Mouse (Mus musculus) stomach, embryonic 14.5 days (tissue): ENCODE data around the gene Rbm42. TPM values are rescaled to one million over a fixed set of nuclear protein-coding genes. Genes with fewer than 3 reads are reported as not detected.

ENCODE experiments used
- ATAC-seq: fragments of 200-750 bp; cut with Nextera tagmentation; 2 replicates; pipeline ENCODE4 v1.8.0; 2017; ENCODE audit warnings: low read depth, moderate TSS enrichment; ENCODE audit not compliant: insufficient number of reproducible peaks, insufficient read depth, low FRiP score
- H3K27ac ChIP-seq: fragments of 300-500 bp; sonication (generic); 2 replicates; pipeline ENCODE4 v1.5.1; 2014; ENCODE audit warnings: mild to moderate bottlenecking, low read length, moderate library complexity, mixed read lengths
- H3K27me3 ChIP-seq: fragments of 300-500 bp; sonication (generic); 2 replicates; pipeline ENCODE4 v1.6.1; 2014; ENCODE audit warnings: low read length, control low read depth, mixed read lengths; ENCODE audit not compliant: control insufficient read depth, insufficient read depth
- H3K36me3 ChIP-seq: fragments of 300-500 bp; sonication (generic); 2 replicates; pipeline ENCODE4 v1.6.1; 2014; ENCODE audit warnings: mild to moderate bottlenecking, control low read depth, low read length, moderate library complexity, mixed read lengths; ENCODE audit not compliant: control insufficient read depth, insufficient read depth
- H3K4me1 ChIP-seq: fragments of 300-500 bp; sonication (generic); 2 replicates; pipeline ENCODE4 v1.6.1; 2014; ENCODE audit warnings: low read length, control low read depth, mixed read lengths; ENCODE audit not compliant: control insufficient read depth, insufficient read depth
- H3K4me2 ChIP-seq: fragments of 300-500 bp; sonication (generic); replicated peaks from 2 replicates; pipeline ENCODE4 v1.6.1; 2014; ENCODE audit warnings: low read depth, low read length, control low read depth
- H3K4me3 ChIP-seq: fragments of 300-500 bp; sonication (generic); 2 replicates; pipeline ENCODE4 v1.5.1; 2014; ENCODE audit warnings: low read depth, low read length, control low read depth
- H3K9ac ChIP-seq: fragments of 300-500 bp; sonication (generic); replicated peaks from 2 replicates; pipeline ENCODE4 v1.6.1; 2014; ENCODE audit warnings: low read depth, mild to moderate bottlenecking, control low read depth, low read length, moderate library complexity, mixed read lengths
- H3K9me3 ChIP-seq: fragments of 300-500 bp; sonication (generic); 2 replicates; pipeline ENCODE4 v1.6.1; 2016; ENCODE audit warnings: low read depth, low read length, control low read depth; ENCODE audit not compliant: control insufficient read depth
- WGBS: fragments of 180-500 bp; shearing (Covaris S2); extraction: QIAGEN DNeasy Blood & Tissue Kit; methylation state at CpG from one replicate; pipeline ENCODE4 v1.1.7; 2014; 5-methylcytosine and 5-hydroxymethylcytosine counted together
- polyA plus RNA-seq: library from polyadenylated mRNA; unstranded; fragments of >200 nt; fragmentation: Nextera tagmentation; extraction: Ambion mirVana; gene quantifications from 2 replicates; pipeline ENCODE4 v1.2.1, GENCODE M21; 2014

The Rbm42 gene
- polyA plus RNA-seq, 1 experiment from 2014 or later, result 85.7 TPM

DNA sequence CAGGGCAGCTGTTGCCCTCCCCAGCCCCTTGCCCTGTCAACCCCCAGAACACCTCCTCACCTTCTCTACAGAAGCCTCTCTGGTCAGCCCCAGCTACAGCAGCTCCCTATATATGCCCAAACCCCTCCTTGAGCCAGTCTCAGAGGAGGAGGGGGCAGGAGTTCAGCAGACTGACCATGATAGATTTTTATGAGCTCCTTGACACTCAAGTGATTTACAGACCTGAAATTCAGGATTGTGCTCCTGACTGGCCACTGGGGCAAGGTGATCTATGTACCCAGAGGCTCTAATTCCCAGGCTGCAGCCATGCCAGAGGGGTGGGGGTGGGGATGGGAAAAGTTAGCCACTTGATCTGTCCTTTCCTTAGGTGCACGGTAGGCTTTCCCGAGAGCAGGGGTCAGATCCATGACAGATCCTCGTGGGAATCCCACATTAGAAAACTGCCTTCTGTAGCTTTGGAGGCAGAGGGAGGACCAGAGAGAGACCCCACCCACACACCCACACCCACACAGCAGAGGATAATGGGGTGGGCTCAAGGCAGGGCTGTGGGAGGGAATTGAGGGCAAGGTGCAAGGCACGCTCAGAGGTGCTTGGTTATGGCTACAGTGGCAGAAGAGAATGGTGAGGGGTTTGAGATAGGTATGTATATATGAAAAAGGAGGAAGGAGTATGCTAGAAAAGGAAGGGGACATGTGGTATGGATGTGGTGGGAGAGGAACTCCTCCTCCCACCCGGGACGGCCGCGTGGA, 37.3 kb downstream of the Rbm42 start, which contains the start of gene Upk1a:
Upk1a (minus strand) TSS at position 194 of the 749 bp plus-strand sequence.
- no peaks in the 10 kb centered on the region for H3K4me1 ChIP-seq
- H3K9ac ChIP-seq, result no peak within 1 kb of the TSS
- WGBS, result 41% methylated on average over 8 of the region's 8 CpGs
- no peak within 1 kb of the TSS for H3K4me2 ChIP-seq
- H3K27me3 ChIP-seq, result no peaks in the 10 kb centered on the region
- no peak within 1 kb of the TSS for H3K27ac ChIP-seq
- H3K4me3 ChIP-seq, result no peak within 1 kb of the TSS
- no peaks in the 10 kb centered on the region for H3K9me3 ChIP-seq
- 0 out of 2 replicates have a peak, but pooled peaks have one; percentile 29 for ATAC-seq
- peaks cover 18% of the 10 kb centered on the region for H3K36me3 ChIP-seq

GRCm38 (mm10) chr7:30610043-30610442, 40.1 kb downstream of the Rbm42 start:
- no peak overlapping the region for H3K4me2 ChIP-seq
- peak; percentile 46; the same call in 1 of the 2 replicates for ATAC-seq
- H3K27ac ChIP-seq, result no peak overlapping the region
- H3K27me3 ChIP-seq, result no peaks in the 10 kb centered on the region
- no peaks in the 10 kb centered on the region for H3K36me3 ChIP-seq
- H3K9me3 ChIP-seq, result no peaks in the 10 kb centered on the region
- WGBS, result 49% methylated on average over 7 of the region's 7 CpGs
- H3K4me1 ChIP-seq, result no peaks in the 10 kb centered on the region
- no peak overlapping the region for H3K4me3 ChIP-seq
- H3K9ac ChIP-seq, result no peak overlapping the region

- WGBS, result 45% methylated on average over 16 of the region's 16 CpGs
- ATAC-seq, result no peak
Measured at GRCm38 (mm10) chr7:30608476-30608875, 41.6 kb downstream of the Rbm42 start.

DNA sequence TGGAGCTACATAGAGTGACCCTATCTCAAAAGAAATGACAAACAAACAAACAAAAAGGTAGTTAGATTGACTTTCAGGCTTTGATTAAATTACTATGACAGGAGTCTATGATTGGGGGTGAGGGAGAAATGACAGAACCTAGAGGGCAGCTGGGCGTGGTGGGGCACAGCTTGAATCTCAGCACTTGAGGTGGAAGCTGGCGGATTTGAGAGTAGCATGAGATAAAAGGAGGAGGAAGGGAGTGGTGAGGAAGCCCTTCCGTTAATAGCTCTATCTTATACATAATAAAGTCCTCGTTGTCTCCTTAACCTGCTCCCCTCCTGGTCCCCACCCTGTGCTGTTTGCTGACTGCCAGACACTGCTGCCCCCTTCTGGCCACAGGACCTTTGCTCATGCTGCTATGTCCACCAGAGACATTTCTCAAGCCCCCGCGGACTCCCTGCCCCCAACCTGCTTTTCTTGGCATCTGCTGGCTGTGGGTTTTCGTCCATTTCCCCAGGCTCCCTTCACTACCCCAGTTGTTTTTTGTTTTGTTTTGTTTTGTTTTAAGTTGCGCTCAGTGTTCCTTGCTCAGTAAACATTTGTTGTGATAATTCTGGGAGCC, 42.3 kb downstream of the Rbm42 start:
- ATAC-seq, result no peak
- H3K4me1 ChIP-seq, result no peaks in the 10 kb centered on the region
- H3K9ac ChIP-seq, result no peak overlapping the region
- WGBS, result 29% methylated on average over 8 of the region's 8 CpGs
- H3K36me3 ChIP-seq, result no peaks in the 10 kb centered on the region
- no peak overlapping the region for H3K4me2 ChIP-seq
- no peak overlapping the region for H3K4me3 ChIP-seq
- H3K27ac ChIP-seq, result no peak overlapping the region
- H3K27me3 ChIP-seq, result no peaks in the 10 kb centered on the region
- H3K9me3 ChIP-seq, result no peaks in the 10 kb centered on the region

More at GRCm38 (mm10) chr7:30608476-30608875, 41.6 kb downstream of the Rbm42 start:
- Histone ChIP-seq H3K9me3 (no peaks in the 10 kb centered on the region), H3K4me3 (no peak overlapping the region), H3K4me1 (no peaks in the 10 kb centered on the region), H3K4me2 (no peak overlapping the region), H3K27me3 (no peaks in the 10 kb centered on the region), H3K9ac (no peak overlapping the region), H3K27ac (no peak overlapping the region), H3K36me3 (no peaks in the 10 kb centered on the region)

DNA sequence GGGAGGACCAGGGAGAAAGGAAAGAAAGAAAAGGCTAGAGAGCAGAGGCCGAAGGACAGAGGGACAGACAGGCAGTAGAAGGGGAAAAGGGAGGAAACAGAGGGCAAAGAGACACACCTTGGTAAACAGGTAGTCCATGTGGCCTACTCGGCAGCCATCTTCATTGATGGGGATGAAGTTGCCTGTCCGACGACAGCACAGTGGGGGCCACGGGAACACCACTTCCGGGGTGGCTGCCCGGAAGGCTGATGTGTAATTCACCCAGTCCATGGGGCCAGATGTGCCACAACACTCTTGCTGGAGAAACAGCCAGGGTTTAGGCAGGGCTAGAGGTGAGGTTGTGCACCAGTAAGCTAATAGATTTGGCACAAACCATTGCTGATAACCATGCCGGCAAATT, 45.2 kb downstream of the Rbm42 start:
- no peak for ATAC-seq
- no peak overlapping the region for H3K9ac ChIP-seq

GRCm38 (mm10) chr7:30604424-30604823, 45.7 kb downstream of the Rbm42 start:
- no peak for ATAC-seq
- H3K4me1 ChIP-seq, result peaks cover 3% of the 10 kb centered on the region; the same call in 1 of the 2 replicates
- no peak overlapping the region for H3K4me3 ChIP-seq
- H3K9me3 ChIP-seq, result no peaks in the 10 kb centered on the region
- no peaks in the 10 kb centered on the region for H3K36me3 ChIP-seq
- H3K27me3 ChIP-seq, result no peaks in the 10 kb centered on the region
- no peak overlapping the region for H3K9ac ChIP-seq
- H3K27ac ChIP-seq, result no peak overlapping the region
- 53% methylated on average over 8 of the region's 8 CpGs for WGBS
- no peak overlapping the region for H3K4me2 ChIP-seq

More for the DNA sequence above, 45.2 kb downstream of the Rbm42 start:
- no peak overlapping the region for H3K27ac ChIP-seq
- no peak overlapping the region for H3K4me3 ChIP-seq
- H3K36me3 ChIP-seq, result no peaks in the 10 kb centered on the region
- peaks cover 3% of the 10 kb centered on the region; the same call in 1 of the 2 replicates for H3K4me1 ChIP-seq
- no peaks in the 10 kb centered on the region for H3K9me3 ChIP-seq
- WGBS, result 82% methylated on average over 8 of the region's 8 CpGs
- no peaks in the 10 kb centered on the region for H3K27me3 ChIP-seq
- H3K4me2 ChIP-seq, result no peak overlapping the region

- Histone ChIP-seq H3K9me3 (no peaks in the 10 kb centered on the region), H3K36me3 (no peaks in the 10 kb centered on the region), H3K9ac (no peak overlapping the region), H3K4me2 (no peak overlapping the region), H3K4me1 (peaks cover 3% of the 10 kb centered on the region; the same call in 1 of the 2 replicates), H3K27me3 (no peaks in the 10 kb centered on the region), H3K4me3 (no peak overlapping the region), H3K27ac (peak overlapping the region; percentile 52)
- ATAC-seq, result peak; percentile 53
- 10% methylated on average over 3 of the region's 3 CpGs for WGBS
Measured at GRCm38 (mm10) chr7:30602583-30602982, 47.5 kb downstream of the Rbm42 start.

DNA sequence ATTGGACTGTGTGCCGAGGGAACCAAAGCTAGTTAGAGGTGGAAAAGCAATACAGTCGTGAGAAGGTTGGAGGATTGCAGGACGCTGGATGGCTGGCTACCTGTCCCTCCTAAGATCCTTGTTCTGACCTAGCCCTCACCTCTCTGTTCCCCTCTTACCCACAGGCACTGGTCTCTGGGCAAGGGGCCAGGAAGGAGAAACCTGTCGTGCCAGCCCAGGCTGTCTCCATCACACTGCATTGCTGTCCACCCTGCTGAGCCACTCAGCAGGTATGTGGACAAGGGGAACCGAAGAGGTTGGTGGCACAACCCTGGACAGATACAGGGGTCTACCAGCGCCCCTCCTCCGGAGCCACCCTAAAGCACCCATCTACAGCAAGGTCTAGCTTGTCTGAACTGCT, 49.5 kb downstream of the Rbm42 start:
- Histone ChIP-seq H3K9me3 (no peaks in the 10 kb centered on the region), H3K4me3 (no peak overlapping the region), H3K36me3 (no peaks in the 10 kb centered on the region), H3K27me3 (no peaks in the 10 kb centered on the region), H3K4me1 (peaks cover 3% of the 10 kb centered on the region; the same call in 1 of the 2 replicates), H3K9ac (no peak overlapping the region), H3K27ac (peak overlapping the region; percentile 55; the same call in 1 of the 2 replicates), H3K4me2 (no peak overlapping the region)
- ATAC-seq, result no peak
- WGBS, result 62% methylated on average over 7 of the region's 7 CpGs
